Mouse (Mus musculus): Measurements from ENCODE around the gene Ascc2.
"Not testable (repeated sequence)": the region's sequence is repeated elsewhere in the genome, so short reads cannot be mapped to it uniquely, and the experiment has no call there.

- TF ChIP-seq FLI1 (IDR thresholded peaks at IDR 0.05; ENCODE audit: low read length); GATA1 (IDR thresholded peaks at IDR 0.05; ENCODE audit: borderline replicate concordance, low read length): not testable (repeated sequence)
These were observed 72.6 kb downstream of the Ascc2 start for GRCm38 (mm10) chr11:4710188-4710587.

All from megakaryocyte, embryonic 14.5 days (primary cell).